Mouse (Mus musculus) bone marrow macrophage, adult 2 months (primary cell): ENCODE data around the gene Raver1. TPM values are rescaled to one million over a fixed set of nuclear protein-coding genes. Genes with fewer than 3 reads are reported as not detected.
A peak's percentile ranks its signal among the peaks of the same experiment; 100 is the strongest.

Source experiments
- H3K27ac ChIP-seq: 2 replicates; pipeline ENCODE4 v1.5.1; 2012; ENCODE audit warnings: low read depth, low read length; ENCODE audit not compliant: insufficient read depth
- H3K4me1 ChIP-seq: 2 replicates; pipeline ENCODE4 v1.6.1; 2012; ENCODE audit warnings: low read length; ENCODE audit not compliant: control insufficient read depth, insufficient read depth
- H3K4me3 ChIP-seq: 2 replicates; pipeline ENCODE4 v1.5.1; 2012; ENCODE audit warnings: mild to moderate bottlenecking, low read length, moderate library complexity; ENCODE audit not compliant: insufficient read depth
- CTCF ChIP-seq: IDR thresholded peaks from 2 replicates; pipeline ENCODE4 v1.5.1; 2012; ENCODE audit warnings: low read depth, mild to moderate bottlenecking, low read length, moderate library complexity
- POLR2A ChIP-seq: IDR thresholded peaks from 2 replicates; pipeline ENCODE4 v1.6.1; 2012; ENCODE audit warnings: mild to moderate bottlenecking, low read depth, low read length, borderline replicate concordance
- polyA plus RNA-seq: library from polyadenylated mRNA; stranded (reverse); fragments of >200 nt; gene quantifications from 2 replicates; pipeline ENCODE4 v1.2.4, GENCODE M21; 2012; ENCODE audit not compliant: missing spikeins, insufficient read depth, insufficient read length

The Raver1 gene
- polyA plus RNA-seq, 1 experiment: 35.4 TPM

- Histone ChIP-seq H3K4me3 (peak within 1 kb of the TSS; percentile 93), H3K4me1 (peaks cover 45% of the 10 kb centered on the region), H3K27ac (peak within 1 kb of the TSS; percentile 42)
- TF ChIP-seq POLR2A (no peak), CTCF (no peak)
Measured at GRCm38 (mm10) chr9:21131059-21131956, 39.5 kb upstream of the Raver1 start, which contains the start of gene Tyk2. TSS of gene Tyk2 (minus strand) at chr9:21131243.

GRCm38 (mm10) chr9:21126259-21126627, 34.4 kb upstream of the Raver1 start:
- H3K27ac ChIP-seq: peak overlapping the region; percentile 78
- TF ChIP-seq CTCF (no peak), POLR2A (no peak)
- H3K4me1 ChIP-seq: peaks cover 35% of the 10 kb centered on the region
- H3K4me3 ChIP-seq: no peak overlapping the region

DNA sequence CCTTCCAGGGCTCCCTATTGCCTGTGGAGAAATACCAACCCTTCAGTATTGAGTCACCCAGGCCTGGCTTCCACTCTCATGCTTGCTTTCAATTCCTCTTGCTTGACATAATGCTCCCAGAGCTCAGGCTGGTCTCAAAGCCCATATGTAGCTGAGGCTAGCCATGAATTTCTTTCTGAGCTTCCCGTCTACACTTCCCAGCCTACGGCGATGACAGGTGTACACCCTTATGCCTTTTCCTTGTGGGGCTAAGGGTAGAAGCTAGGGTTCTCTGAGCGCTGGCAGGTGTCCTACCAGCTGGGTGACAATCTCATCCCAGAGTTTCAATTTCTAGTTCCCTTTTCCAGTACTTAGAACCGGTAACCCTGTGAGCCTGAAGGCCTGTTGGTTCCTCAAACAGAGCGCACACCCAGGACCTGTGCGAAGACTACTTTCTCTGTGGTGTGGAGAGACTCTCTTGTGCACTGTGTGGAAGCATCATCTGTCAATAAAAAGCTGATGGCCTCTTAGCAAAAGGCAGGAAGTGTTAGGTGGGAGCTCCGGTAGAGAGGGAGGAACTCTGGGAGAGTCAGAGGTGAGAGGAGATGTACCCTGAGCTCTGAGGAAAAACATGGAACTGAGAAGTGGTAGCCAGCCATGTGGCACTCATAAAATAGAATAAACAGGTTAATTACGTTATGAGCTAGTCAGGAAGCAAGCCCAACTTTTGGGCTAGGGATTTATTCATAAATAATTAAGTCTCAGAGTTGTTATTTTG, 33.9 kb upstream of the Raver1 start:
- Histone ChIP-seq H3K4me3 (0 out of 2 replicates have a peak overlapping the region, but pooled peaks have one; percentile 7), H3K4me1 (peaks cover 35% of the 10 kb centered on the region), H3K27ac (peak overlapping the region; percentile 78)
- TF ChIP-seq POLR2A (no peak), CTCF (no peak)

DNA sequence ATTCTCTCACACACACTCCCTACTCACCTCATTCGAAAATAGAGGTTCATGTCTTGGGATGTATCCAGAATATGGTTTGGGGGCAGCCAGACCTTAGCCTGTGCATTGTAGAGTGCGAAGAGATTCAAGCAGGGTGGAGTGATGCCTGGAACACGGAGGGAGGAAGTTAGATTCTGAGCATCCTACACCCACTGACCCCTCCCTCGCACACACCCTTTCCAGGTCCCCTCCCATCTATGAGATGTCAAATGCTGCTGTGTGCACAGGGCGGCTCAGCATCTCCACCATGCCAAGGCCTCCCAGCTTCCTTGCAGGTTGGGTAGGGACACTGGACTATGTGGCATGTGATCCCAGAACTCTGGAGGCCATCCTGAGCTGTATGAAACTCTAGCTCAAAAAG, 33.0 kb upstream of the Raver1 start:
- Histone ChIP-seq H3K4me1 (peaks cover 32% of the 10 kb centered on the region), H3K4me3 (no peak overlapping the region), H3K27ac (peak overlapping the region; percentile 78)
- no peak for TF ChIP-seq POLR2A
- TF ChIP-seq CTCF: no peak

- H3K4me1 ChIP-seq: peaks cover 20% of the 10 kb centered on the region
- no peak overlapping the region for H3K27ac ChIP-seq
- no peak overlapping the region for H3K4me3 ChIP-seq
- no peak for TF ChIP-seq CTCF
- no peak for TF ChIP-seq POLR2A
Measured at GRCm38 (mm10) chr9:21121483-21121882, 29.7 kb upstream of the Raver1 start.

DNA sequence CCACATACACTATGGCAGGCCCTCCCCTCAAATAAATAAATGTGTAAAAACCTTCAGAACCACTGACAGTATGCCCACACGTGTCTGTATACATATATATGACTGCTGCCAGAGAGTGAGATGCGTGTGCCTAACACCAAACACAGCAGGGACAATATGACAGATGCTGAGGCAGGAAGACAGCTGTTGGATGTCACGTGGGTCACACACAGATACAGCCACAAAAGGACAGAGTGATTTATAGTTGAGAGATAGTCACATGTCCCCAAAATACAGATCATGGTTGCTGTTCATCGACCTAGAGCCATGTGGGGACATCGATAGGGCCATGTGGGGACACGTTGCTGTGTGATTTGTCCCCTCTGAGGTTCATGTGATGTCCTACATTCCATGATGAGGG, 25.3 kb upstream of the Raver1 start:
- TF ChIP-seq CTCF (no peak), POLR2A (no peak)
- H3K4me1 ChIP-seq: no peaks in the 10 kb centered on the region
- no peak overlapping the region for H3K27ac ChIP-seq
- H3K4me3 ChIP-seq: no peak overlapping the region

- Histone ChIP-seq H3K4me1 (no peaks in the 10 kb centered on the region), H3K4me3 (no peak overlapping the region), H3K27ac (no peak overlapping the region)
- no peak for TF ChIP-seq CTCF
- no peak for TF ChIP-seq POLR2A
Measured at GRCm38 (mm10) chr9:21115105-21115504, 23.3 kb upstream of the Raver1 start.

- H3K4me1 ChIP-seq: no peaks in the 10 kb centered on the region
- no peak overlapping the region for H3K27ac ChIP-seq
- no peak for TF ChIP-seq CTCF
- no peak for TF ChIP-seq POLR2A
- no peak overlapping the region for H3K4me3 ChIP-seq
Measured at GRCm38 (mm10) chr9:21114190-21114589, 22.4 kb upstream of the Raver1 start.

DNA sequence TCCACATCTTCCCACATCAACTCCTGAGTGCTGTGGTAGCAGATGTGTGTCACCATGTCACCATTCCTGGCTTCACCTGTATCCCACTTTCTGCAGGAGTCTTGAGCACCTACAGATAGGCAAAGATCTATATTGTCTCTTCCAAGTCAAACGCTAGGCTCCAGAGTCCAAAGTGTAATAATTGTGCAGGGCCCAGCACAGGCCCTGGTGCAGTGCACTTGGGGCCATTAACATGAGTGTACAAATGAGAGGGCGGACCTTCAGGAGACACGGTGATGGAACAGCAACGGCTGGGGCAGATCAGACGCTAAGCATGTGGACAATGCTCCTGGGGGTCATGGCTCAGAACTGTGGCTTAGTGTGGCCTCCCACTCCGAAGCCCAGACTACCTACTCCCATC, 21.9 kb upstream of the Raver1 start:
- no peak overlapping the region for H3K27ac ChIP-seq
- H3K4me3 ChIP-seq: no peak overlapping the region
- TF ChIP-seq POLR2A: no peak
- TF ChIP-seq CTCF: no peak
- H3K4me1 ChIP-seq: no peaks in the 10 kb centered on the region
